In the genomic region with DNA sequence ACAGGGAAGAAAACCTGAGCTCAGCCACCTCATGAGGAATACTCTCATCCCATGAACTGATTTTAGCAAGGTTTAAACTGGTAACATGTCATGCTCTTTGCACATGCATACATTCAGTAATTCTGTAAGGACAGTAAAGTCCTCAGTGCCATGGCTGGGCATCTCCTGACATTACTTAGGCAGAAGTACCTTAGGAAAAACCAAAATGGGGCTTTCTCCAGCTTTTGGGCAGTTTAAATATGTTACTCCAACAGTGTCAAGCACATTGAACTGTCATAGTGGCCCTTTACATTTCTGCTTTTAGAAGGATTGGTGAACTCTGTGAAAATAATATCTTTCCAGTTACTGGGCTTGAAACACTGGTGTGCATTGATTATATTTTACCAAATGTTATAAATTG, we compare ENCODE assay signal across 22 mouse cellular contexts. TPM values are rescaled to one million over a fixed set of nuclear protein-coding genes. Genes with fewer than 3 reads are reported as not detected.
DNase-seq lines count a peak whose midpoint lies in the region; ATAC-seq lines count a peak whose summit lies in the region.
"Had no signal": no experiment of that assay in that cellular context is flagged by ENCODE, and none has a peak within 500 bp of the region (broad histone marks: within the 10 kb centered on the region; RNA-seq: fewer than 3 reads in every experiment).

No protein-coding gene starts in this region.

- H3K36me3 ChIP-seq in hindbrain, embryonic 10.5 days: no peaks in the 10 kb centered on the region
- no peaks in the 10 kb centered on the region for H3K36me3 ChIP-seq in hindbrain, embryonic 16.5 days (ENCODE audit: control insufficient read depth, insufficient read depth, low read length)
- H3K36me3 ChIP-seq in forebrain, embryonic 13.5 days (ENCODE audit: poor library complexity, severe bottlenecking): no peaks in the 10 kb centered on the region
- H3K36me3 ChIP-seq in hindbrain, embryonic 14.5 days (replicated peaks; ENCODE audit: control insufficient read depth, insufficient read depth): no peaks in the 10 kb centered on the region
- no peaks in the 10 kb centered on the region for H3K36me3 ChIP-seq in midbrain, embryonic 16.5 days (ENCODE audit: control insufficient read depth, insufficient read depth, low read length)
- H3K36me3 ChIP-seq: embryonic facial prominence, embryonic 15.5 days; heart, embryonic 15.5 days; limb, embryonic 15.5 days; neural tube, embryonic 13.5 days had no signal

- H3K4me2 ChIP-seq in hindbrain, embryonic 16.5 days (ENCODE audit: low read length): no peak overlapping the region
- peak overlapping the region; percentile 79 for H3K4me2 ChIP-seq in forebrain, embryonic 13.5 days
- peak overlapping the region; percentile 88 for H3K4me2 ChIP-seq in hindbrain, embryonic 14.5 days (replicated peaks)
- H3K4me2 ChIP-seq in midbrain, embryonic 16.5 days (ENCODE audit: low read length): 0 out of 2 replicates have a peak overlapping the region, but pooled peaks have one; percentile 21
- H3K4me2 ChIP-seq: embryonic facial prominence, embryonic 15.5 days; heart, embryonic 15.5 days; limb, embryonic 15.5 days had no signal

- peak overlapping the region; percentile 72 for H3K4me3 ChIP-seq in hindbrain, embryonic 10.5 days
- no peak overlapping the region for H3K4me3 ChIP-seq in hindbrain, embryonic 16.5 days (ENCODE audit: low read length)
- peak overlapping the region; percentile 62; the same call in 1 of the 2 replicates for H3K4me3 ChIP-seq in forebrain, embryonic 13.5 days
- no peak overlapping the region for H3K4me3 ChIP-seq in hindbrain, embryonic 14.5 days (replicated peaks; ENCODE audit: low read length)
- no peak overlapping the region for H3K4me3 ChIP-seq in midbrain, embryonic 16.5 days (ENCODE audit: low read depth, low read length)
- H3K4me3 ChIP-seq: embryonic facial prominence, embryonic 15.5 days; gastrocnemius, adult 2 months; heart, embryonic 15.5 days; limb, embryonic 15.5 days had no signal

- H3K9me3 ChIP-seq in hindbrain, embryonic 10.5 days: no peaks in the 10 kb centered on the region
- H3K9me3 ChIP-seq in hindbrain, embryonic 16.5 days (ENCODE audit: control insufficient read depth, low read length): no peaks in the 10 kb centered on the region
- no peaks in the 10 kb centered on the region for H3K9me3 ChIP-seq in forebrain, embryonic 13.5 days (replicated peaks)
- no peaks in the 10 kb centered on the region for H3K9me3 ChIP-seq in hindbrain, embryonic 14.5 days (ENCODE audit: control insufficient read depth, low read length)
- no peaks in the 10 kb centered on the region for H3K9me3 ChIP-seq in midbrain, embryonic 16.5 days (replicated peaks; ENCODE audit: control insufficient read depth, low read length, poor library complexity, severe bottlenecking)
- H3K9me3 ChIP-seq: embryonic facial prominence, embryonic 15.5 days; heart, embryonic 15.5 days; limb, embryonic 15.5 days; neural tube, embryonic 13.5 days had no signal

- peaks cover 76% of the 10 kb centered on the region for H3K4me1 ChIP-seq in hindbrain, embryonic 10.5 days (replicated peaks)
- H3K4me1 ChIP-seq in hindbrain, embryonic 16.5 days (ENCODE audit: control insufficient read depth, insufficient read depth, low read depth, low read length): peaks cover 6% of the 10 kb centered on the region; the same call in 1 of the 2 replicates
- H3K4me1 ChIP-seq in forebrain, embryonic 13.5 days: peaks cover 33% of the 10 kb centered on the region
- no peaks in the 10 kb centered on the region for H3K4me1 ChIP-seq in hindbrain, embryonic 14.5 days (replicated peaks; ENCODE audit: control insufficient read depth, insufficient read depth, low read length)
- peaks cover 11% of the 10 kb centered on the region for H3K4me1 ChIP-seq in midbrain, embryonic 16.5 days (ENCODE audit: control insufficient read depth, insufficient read depth, low read length)

- peak overlapping the region; percentile 97 for H3K27ac ChIP-seq in hindbrain, embryonic 10.5 days
- no peak overlapping the region for H3K27ac ChIP-seq in hindbrain, embryonic 16.5 days (ENCODE audit: low read depth, low read length)
- peak overlapping the region; percentile 97 for H3K27ac ChIP-seq in forebrain, embryonic 13.5 days
- 0 out of 2 replicates have a peak overlapping the region, but pooled peaks have one; percentile 14 for H3K27ac ChIP-seq in hindbrain, embryonic 14.5 days
- peak overlapping the region; percentile 53 for H3K27ac ChIP-seq in midbrain, embryonic 16.5 days (ENCODE audit: low read length)
- H3K27ac ChIP-seq: embryonic facial prominence, embryonic 15.5 days; gastrocnemius, adult 2 months; heart, embryonic 15.5 days; kidney, postnatal 0 days; limb, embryonic 15.5 days; neural tube, embryonic 13.5 days had no signal

- H3K27me3 ChIP-seq in hindbrain, embryonic 10.5 days (ENCODE audit: insufficient read depth, poor library complexity, severe bottlenecking): peaks cover 66% of the 10 kb centered on the region
- H3K27me3 ChIP-seq in hindbrain, embryonic 16.5 days (replicated peaks; ENCODE audit: control insufficient read depth, insufficient read depth, low read length): no peaks in the 10 kb centered on the region; the same call in none of the 2 replicates
- peaks cover 54% of the 10 kb centered on the region for H3K27me3 ChIP-seq in forebrain, embryonic 13.5 days
- peaks cover 35% of the 10 kb centered on the region for H3K27me3 ChIP-seq in hindbrain, embryonic 14.5 days (ENCODE audit: control insufficient read depth, insufficient read depth, low read length)
- H3K27me3 ChIP-seq in midbrain, embryonic 16.5 days (ENCODE audit: control insufficient read depth, insufficient read depth, low read depth, low read length): peaks cover 19% of the 10 kb centered on the region
- H3K27me3 ChIP-seq: Patski had no signal

- no peak for DNase-seq in hindbrain, embryonic 10.5 days (ENCODE audit: low spot score)
- no peak for DNase-seq in hindbrain, embryonic 14.5 days (ENCODE audit: low spot score)
- DNase-seq in gastrocnemius, postnatal 10 days: no peak
- DNase-seq in heart, postnatal 10 days: no peak
- DNase-seq: adrenal gland, adult 8-10 months; cerebellum, postnatal 10 days; gastrocnemius, adult 2 months; heart, adult 11 months; kidney, adult 18-20 months; thymus, postnatal 25 days had no signal

- intact Hi-C loops in heart, postnatal 10 days (cut with DNase I): no loop called here

- ATAC-seq in hindbrain, embryonic 16.5 days: no peak
- ATAC-seq in forebrain, embryonic 13.5 days: no peak
- no peak for ATAC-seq in hindbrain, embryonic 14.5 days (ENCODE audit: low FRiP score)
- no peak for ATAC-seq in midbrain, embryonic 16.5 days
- ATAC-seq: CD4-positive, CD25-positive, alpha-beta regulatory T cell, adult 4 months; lung, postnatal 0 days; Patski had no signal

- H3K9ac ChIP-seq in hindbrain, embryonic 16.5 days (ENCODE audit: low read depth, low read length): no peak overlapping the region
- H3K9ac ChIP-seq in forebrain, embryonic 13.5 days: peak overlapping the region; percentile 90
- H3K9ac ChIP-seq in hindbrain, embryonic 14.5 days: peak overlapping the region; percentile 90
- no peak overlapping the region for H3K9ac ChIP-seq in midbrain, embryonic 16.5 days (ENCODE audit: low read depth, low read length)
- H3K9ac ChIP-seq: embryonic facial prominence, embryonic 15.5 days; heart, embryonic 15.5 days; limb, embryonic 15.5 days had no signal

RNA-seq across cellular contexts. Expression of a gene that starts 34.6 kb away (rescaled TPM):
- 69.0 and 74.0 TPM in 2 replicates for polyA plus RNA-seq in hindbrain, embryonic 10.5 days (2016; fragmentation: Nextera tagmentation; extraction: Ambion mirVana)
- 42.9 and 44.3 TPM in 2 replicates for polyA plus RNA-seq in hindbrain, embryonic 16.5 days (2015; fragmentation: Nextera tagmentation; extraction: Ambion mirVana)
- 94.7 and 112 TPM in 2 replicates for polyA plus RNA-seq in forebrain, embryonic 13.5 days (2015; fragmentation: Nextera tagmentation; extraction: Ambion mirVana)
- 64.3 and 70.7 TPM in 2 replicates for polyA plus RNA-seq in hindbrain, embryonic 14.5 days (2014; fragmentation: Nextera tagmentation; extraction: Ambion mirVana)
- polyA plus RNA-seq in midbrain, embryonic 16.5 days (2015; fragmentation: Nextera tagmentation; extraction: Ambion mirVana): 46.0 and 64.0 TPM in 2 replicates
- total RNA-seq in gastrocnemius, postnatal 10 days (2021): 1 to 10 TPM; 3.0 to 3.3 TPM
- total RNA-seq in heart, postnatal 10 days (2021): 1 to 10 TPM; 6.2 to 6.7 TPM
- total RNA-seq: megakaryocyte progenitor cell, adult 5-6 weeks had no signal
- polyA plus RNA-seq: CD4-positive, CD25-positive, alpha-beta regulatory T cell, adult 4 months had no signal

Comparison
In these comparisons a context has a peak if more than half of its experiments do, and no peak if none do; other contexts are left out.
1. H3K4me3 ChIP-seq: peak in hindbrain, embryonic 10.5 days (single experiment) and forebrain, embryonic 13.5 days (single experiment); none in hindbrain, embryonic 16.5 days (single experiment), hindbrain, embryonic 14.5 days (single experiment) and midbrain, embryonic 16.5 days (single experiment).
2. H3K9ac ChIP-seq: peak in forebrain, embryonic 13.5 days (single experiment) and hindbrain, embryonic 14.5 days (single experiment); none in hindbrain, embryonic 16.5 days (single experiment) and midbrain, embryonic 16.5 days (single experiment).